Mouse (Mus musculus) liver, embryonic 14.5 days (tissue): ENCODE results near the gene Tpst2.

Source experiments
- CTCF ChIP-seq: IDR thresholded peaks from 2 replicates; pipeline ENCODE4 v1.5.1; 2016; ENCODE audit warnings: antibody characterized with exemption, low read depth, control low read depth
- EP300 ChIP-seq: IDR thresholded peaks from 2 replicates; pipeline ENCODE4 v1.6.1; 2016; ENCODE audit warnings: antibody characterized with exemption, low read depth

DNA sequence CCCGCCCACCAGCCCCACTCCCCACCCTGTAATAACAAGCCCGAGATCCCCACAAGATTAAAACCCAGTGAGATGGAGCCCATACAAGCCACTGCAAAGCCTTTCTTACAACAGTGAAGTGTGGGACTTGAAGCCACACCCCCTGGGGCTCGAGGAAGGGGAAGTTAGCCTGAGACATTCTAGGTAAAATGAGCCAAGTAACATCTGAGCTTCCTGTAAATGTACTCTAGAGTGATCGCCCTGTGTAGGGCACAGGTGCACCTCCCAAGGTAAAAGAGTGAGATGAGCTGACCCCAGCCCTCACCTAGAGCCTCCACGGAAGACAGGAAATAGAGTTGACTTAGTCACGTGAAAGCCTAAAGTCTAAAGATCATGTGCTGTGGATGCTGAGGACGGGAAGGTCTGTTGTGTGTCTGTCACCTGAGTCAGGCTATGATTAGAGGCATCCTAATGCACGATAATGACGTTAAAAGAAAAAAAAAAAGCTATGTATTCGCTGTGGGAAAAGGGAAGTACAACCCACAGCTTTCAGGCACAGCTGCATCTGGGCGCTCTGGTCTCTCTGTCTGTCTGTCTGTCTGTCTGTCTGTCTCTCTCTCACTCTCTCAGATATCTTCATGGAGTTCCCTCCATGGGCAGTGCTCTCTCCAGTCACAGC is 10.6 kb downstream of the Tpst2 start:
- no peak for TF ChIP-seq EP300
- TF ChIP-seq CTCF: no peak
